ENCODE assay signal across 11 mouse cellular contexts in the genomic region with DNA sequence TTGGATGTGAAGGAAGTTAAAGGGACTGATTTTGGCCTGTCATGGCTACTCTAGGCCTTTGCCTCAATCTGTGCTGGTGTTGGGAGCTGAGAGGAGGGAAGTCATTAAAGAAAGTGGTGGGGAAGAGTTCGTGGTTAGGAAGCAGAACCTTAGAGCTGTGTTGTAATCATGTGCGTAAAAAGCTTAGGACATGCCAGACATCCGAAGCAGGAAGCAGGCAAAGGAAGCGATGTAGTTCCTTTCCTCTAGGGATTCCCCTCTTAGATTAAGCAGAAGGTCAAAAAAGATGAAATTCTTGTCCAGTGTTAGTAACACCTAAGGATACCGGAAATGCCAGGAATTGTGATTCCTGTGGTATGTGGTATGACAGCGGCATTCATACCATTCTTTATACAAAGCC. TPM values are rescaled to one million over a fixed set of nuclear protein-coding genes. Genes with fewer than 3 reads are reported as not detected.
DNase-seq lines count a peak whose midpoint lies in the region; ATAC-seq lines count a peak whose summit lies in the region.
"Had no signal": no experiment of that assay in that cellular context is flagged by ENCODE, and none has a peak within 500 bp of the region (broad histone marks: within the 10 kb centered on the region; RNA-seq: fewer than 3 reads in every experiment).

No protein-coding gene starts in this region.

- no peak overlapping the region for H3K4me3 ChIP-seq in kidney, embryonic 15.5 days (replicated peaks)
- no peak overlapping the region for H3K4me3 ChIP-seq in brown adipose tissue, adult 24 weeks (ENCODE audit: insufficient read depth, low read depth, low read length)
- no peak overlapping the region for H3K4me3 ChIP-seq in forebrain, embryonic 12.5 days (replicated peaks)
- H3K4me3 ChIP-seq: forebrain, embryonic 10.5 days had no signal

- no peak for DNase-seq in kidney, postnatal 25 days
- DNase-seq in heart, postnatal 10 days, result peak; percentile 28 to 46
- peak; percentile 53 for DNase-seq in lung, postnatal 36 days
- no peak for DNase-seq in thymus, postnatal 0 days (ENCODE audit: low spot score)
- DNase-seq: adrenal gland, adult 2 months; cerebellum, adult 8-10 months had no signal

- WGBS in kidney, embryonic 15.5 days, result 78% methylated on average over 6 of the region's 6 CpGs
- WGBS in forebrain, embryonic 12.5 days, result 90% methylated on average over 6 of the region's 6 CpGs

- ATAC-seq in kidney, embryonic 15.5 days (replicated peaks; ENCODE audit: low FRiP score), result no peak
- no peak for ATAC-seq in forebrain, embryonic 12.5 days (ENCODE audit: low FRiP score)

- H3K4me2 ChIP-seq in kidney, embryonic 15.5 days, result no peak overlapping the region
- no peak overlapping the region for H3K4me2 ChIP-seq in forebrain, embryonic 12.5 days

- H3K9ac ChIP-seq in kidney, embryonic 15.5 days, result no peak overlapping the region
- no peak overlapping the region for H3K9ac ChIP-seq in forebrain, embryonic 12.5 days

- no peaks in the 10 kb centered on the region for H3K9me3 ChIP-seq in kidney, embryonic 15.5 days (replicated peaks)
- H3K9me3 ChIP-seq in forebrain, embryonic 12.5 days, result no peaks in the 10 kb centered on the region
- H3K9me3 ChIP-seq: forebrain, embryonic 10.5 days; G1E had no signal

- 0 out of 2 replicates have a peak, but pooled peaks cover 3% of the 10 kb centered on the region for H3K4me1 ChIP-seq in kidney, embryonic 15.5 days
- peaks cover 24% of the 10 kb centered on the region for H3K4me1 ChIP-seq in brown adipose tissue, adult 24 weeks (ENCODE audit: control insufficient read depth, insufficient read depth, insufficient read length, low read length)
- H3K4me1 ChIP-seq in forebrain, embryonic 12.5 days, result no peaks in the 10 kb centered on the region

- peak overlapping the region; percentile 37; the same call in 1 of the 2 replicates for H3K27ac ChIP-seq in kidney, embryonic 15.5 days
- H3K27ac ChIP-seq in brown adipose tissue, adult 24 weeks (replicated peaks; ENCODE audit: low read depth, low read length), result peak overlapping the region; percentile 99
- H3K27ac ChIP-seq in forebrain, embryonic 12.5 days, result no peak overlapping the region
- H3K27ac ChIP-seq: forebrain, embryonic 10.5 days had no signal

- intact Hi-C loops in heart, postnatal 10 days (cut with DNase I), result loop anchor here (2.0 to 10.0 kb wide), 2 partner anchors 24 to 476 kb away; partner anchors contain the start of genes Erg28 and Ttll5

- peaks cover 79% of the 10 kb centered on the region for H3K36me3 ChIP-seq in kidney, embryonic 15.5 days
- peaks cover 40% of the 10 kb centered on the region for H3K36me3 ChIP-seq in forebrain, embryonic 12.5 days (replicated peaks)

- H3K27me3 ChIP-seq in kidney, embryonic 15.5 days, result no peaks in the 10 kb centered on the region
- H3K27me3 ChIP-seq in forebrain, embryonic 12.5 days, result no peaks in the 10 kb centered on the region

RNA-seq across cellular contexts. Expression of gene Nek9, which starts 9.2 kb away (rescaled TPM):
- 22.3 and 23.0 TPM in 2 replicates for polyA plus RNA-seq in kidney, embryonic 15.5 days (2015; fragmentation: Nextera tagmentation; extraction: Ambion mirVana)
- polyA plus RNA-seq in brown adipose tissue, adult 24 weeks (2012; ENCODE audit: insufficient read depth, insufficient read length, missing spikeins), result 29.5 and 38.8 TPM in 2 replicates
- total RNA-seq in heart, postnatal 10 days (2021), result 10 to 100 TPM; 74.2 to 79.1 TPM
- 23.7 and 24.5 TPM in 2 replicates for polyA plus RNA-seq in forebrain, embryonic 12.5 days (2016; fragmentation: Nextera tagmentation; extraction: Ambion mirVana)
- polyA plus RNA-seq in thymus, postnatal 0 days (2015; fragmentation: Nextera tagmentation; extraction: Ambion mirVana), result 12.7 and 13.1 TPM in 2 replicates

RNA-seq across cellular contexts. Expression of gene Tmed10, which starts 26.3 kb away (rescaled TPM):
- 323 and 334 TPM in 2 replicates for polyA plus RNA-seq in kidney, embryonic 15.5 days (2015; fragmentation: Nextera tagmentation; extraction: Ambion mirVana)
- polyA plus RNA-seq in brown adipose tissue, adult 24 weeks (2012; ENCODE audit: insufficient read depth, insufficient read length, missing spikeins), result 96.7 and 126 TPM in 2 replicates
- 100 to 1,000 TPM; 184 to 190 TPM for total RNA-seq in heart, postnatal 10 days (2021)
- polyA plus RNA-seq in forebrain, embryonic 12.5 days (2016; fragmentation: Nextera tagmentation; extraction: Ambion mirVana), result 208 and 214 TPM in 2 replicates
- 231 and 242 TPM in 2 replicates for polyA plus RNA-seq in thymus, postnatal 0 days (2015; fragmentation: Nextera tagmentation; extraction: Ambion mirVana)

RNA-seq across cellular contexts. Expression of gene Zc2hc1c, which starts 59.9 kb away (rescaled TPM):
- polyA plus RNA-seq in kidney, embryonic 15.5 days (2015; fragmentation: Nextera tagmentation; extraction: Ambion mirVana), result 2.8 and 3.4 TPM in 2 replicates
- not detected in 2 replicates for polyA plus RNA-seq in brown adipose tissue, adult 24 weeks (2012; ENCODE audit: insufficient read depth, insufficient read length, missing spikeins)
- total RNA-seq in heart, postnatal 10 days (2021), result 1 to 10 TPM; 1.6 to 1.7 TPM
- 1.1 and 1.6 TPM in 2 replicates for polyA plus RNA-seq in forebrain, embryonic 12.5 days (2016; fragmentation: Nextera tagmentation; extraction: Ambion mirVana)
- 0.23 and 0.29 TPM in 2 replicates for polyA plus RNA-seq in thymus, postnatal 0 days (2015; fragmentation: Nextera tagmentation; extraction: Ambion mirVana)

Comparison
In these comparisons a context has a peak if more than half of its experiments do, and no peak if none do; other contexts are left out.
1. DNase-seq: peak in heart, postnatal 10 days (2 of 2) and lung, postnatal 36 days (single experiment); none in kidney, postnatal 25 days (0 of 2) and thymus, postnatal 0 days (single experiment).